Mouse (Mus musculus): ENCODE measurements around the gene Dennd1b.

The Dennd1b gene

GRCm38 (mm10) chr1:138962266-138963101 lies 751 bp upstream of the Dennd1b start:
- DNase-seq (ENCODE audit: low spot score), result no peak

DNA sequence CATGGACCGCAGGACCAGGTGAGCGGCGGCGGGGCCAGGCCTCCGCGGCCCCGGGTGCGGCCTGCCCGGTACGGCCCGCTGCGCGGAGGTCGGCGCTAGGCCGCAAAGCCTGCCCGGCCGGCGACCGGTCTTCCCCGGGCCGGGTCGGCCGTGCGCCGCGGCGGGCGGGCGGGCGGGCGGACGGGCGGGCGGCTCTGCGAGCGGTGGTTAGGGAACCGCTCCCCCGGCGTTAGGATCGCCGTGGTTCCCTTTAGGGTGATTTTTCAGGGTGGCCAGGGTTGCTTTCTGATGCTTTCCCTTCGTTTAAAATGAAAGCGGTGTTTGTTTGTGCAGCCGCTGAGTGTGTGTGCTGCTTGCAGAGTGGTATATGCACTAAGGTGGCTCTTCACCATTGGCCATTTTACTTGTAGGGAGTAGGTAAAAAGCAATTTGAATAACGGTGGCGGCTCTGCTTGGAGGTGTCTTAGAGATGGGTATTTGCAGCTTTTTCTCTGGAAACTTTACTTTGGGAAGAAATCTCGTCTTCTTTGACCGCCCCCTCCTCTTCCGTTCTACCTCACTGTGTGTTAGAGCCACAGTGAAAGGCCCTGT lies 728 bp downstream of the Dennd1b start:
- DNase-seq (ENCODE audit: low spot score), result peak; percentile 40

DNA sequence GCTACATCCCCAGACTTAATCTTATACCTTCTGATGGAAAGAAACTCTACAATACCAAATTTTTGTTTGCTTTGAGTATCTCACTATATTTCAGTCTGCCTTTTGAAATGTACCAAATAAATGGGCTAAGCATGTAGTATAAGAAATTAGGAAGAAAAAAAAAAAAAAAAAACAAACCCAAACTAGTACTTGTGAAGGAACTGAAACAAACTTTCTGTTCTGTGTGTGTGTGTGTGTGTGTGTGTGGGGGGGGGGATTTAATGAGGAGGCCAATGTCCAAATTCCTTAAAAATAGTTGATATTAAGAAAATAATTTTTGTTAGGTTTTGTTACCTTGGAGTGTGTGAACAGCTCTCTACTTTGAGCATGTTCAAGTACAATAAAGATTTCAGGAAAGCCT lies 1.8 kb downstream of the Dennd1b start:
- DNase-seq (ENCODE audit: low spot score), result no peak

DNA sequence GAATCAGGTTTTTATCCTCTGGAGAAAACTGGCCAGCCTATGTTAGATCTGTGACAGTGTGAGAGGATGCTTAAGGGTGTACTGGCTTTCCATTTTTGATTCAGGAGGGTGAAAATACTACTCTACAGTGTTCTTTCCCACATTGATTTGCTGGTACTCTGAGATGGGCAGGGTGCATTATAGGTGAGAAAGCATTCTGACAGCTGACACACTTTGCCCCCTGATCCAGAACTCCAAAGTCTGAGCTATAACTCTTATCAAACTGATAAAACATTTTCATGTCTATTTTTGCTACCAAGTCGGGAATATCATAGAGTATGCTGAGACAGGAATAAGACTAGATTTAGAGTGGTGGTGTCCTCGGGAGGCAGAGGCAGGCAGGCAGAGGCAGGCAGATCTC lies 2.3 kb downstream of the Dennd1b start:
- no peak for DNase-seq (ENCODE audit: low spot score)

DNA sequence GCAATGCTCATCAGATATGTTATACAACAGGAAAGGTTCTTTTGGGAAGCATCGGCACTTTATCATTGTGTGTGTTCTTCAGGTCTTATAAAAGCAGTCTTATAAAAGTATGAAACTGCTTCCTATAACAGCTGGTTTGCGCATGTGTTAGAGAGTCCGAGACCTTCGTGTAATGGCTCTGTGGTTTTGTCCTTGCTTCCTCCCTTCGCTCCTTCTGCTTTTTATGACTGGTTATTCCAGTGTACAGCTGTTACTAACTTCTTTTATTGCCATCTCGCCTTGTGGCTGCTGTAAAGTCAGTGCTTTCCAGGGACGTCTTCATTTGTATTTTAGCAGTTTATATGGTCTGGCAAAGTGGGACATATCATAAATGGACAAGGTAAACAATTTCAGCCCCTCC lies 4.2 kb downstream of the Dennd1b start:
- DNase-seq (ENCODE audit: low spot score), result no peak

DNA sequence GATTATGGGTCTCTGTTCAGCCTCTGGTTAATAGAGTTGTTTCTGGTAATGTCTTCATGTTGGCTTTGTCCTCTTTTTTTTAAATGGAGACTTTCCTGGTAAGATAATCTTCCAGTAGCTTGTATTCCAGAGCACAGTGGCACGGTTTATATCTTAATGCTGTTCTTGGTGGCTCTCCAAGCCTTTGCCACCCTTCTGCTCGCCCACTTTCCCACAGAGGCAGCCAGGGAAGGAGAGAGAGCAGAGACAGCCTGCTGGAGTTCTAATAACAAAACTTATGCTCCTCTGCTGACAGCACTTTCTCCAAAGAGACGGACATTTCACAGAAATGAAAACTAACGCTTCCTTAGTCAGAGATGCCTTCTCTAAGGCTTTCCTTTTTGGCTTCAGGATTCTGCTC lies 6.8 kb downstream of the Dennd1b start:
- DNase-seq (ENCODE audit: low spot score), result no peak

DNA sequence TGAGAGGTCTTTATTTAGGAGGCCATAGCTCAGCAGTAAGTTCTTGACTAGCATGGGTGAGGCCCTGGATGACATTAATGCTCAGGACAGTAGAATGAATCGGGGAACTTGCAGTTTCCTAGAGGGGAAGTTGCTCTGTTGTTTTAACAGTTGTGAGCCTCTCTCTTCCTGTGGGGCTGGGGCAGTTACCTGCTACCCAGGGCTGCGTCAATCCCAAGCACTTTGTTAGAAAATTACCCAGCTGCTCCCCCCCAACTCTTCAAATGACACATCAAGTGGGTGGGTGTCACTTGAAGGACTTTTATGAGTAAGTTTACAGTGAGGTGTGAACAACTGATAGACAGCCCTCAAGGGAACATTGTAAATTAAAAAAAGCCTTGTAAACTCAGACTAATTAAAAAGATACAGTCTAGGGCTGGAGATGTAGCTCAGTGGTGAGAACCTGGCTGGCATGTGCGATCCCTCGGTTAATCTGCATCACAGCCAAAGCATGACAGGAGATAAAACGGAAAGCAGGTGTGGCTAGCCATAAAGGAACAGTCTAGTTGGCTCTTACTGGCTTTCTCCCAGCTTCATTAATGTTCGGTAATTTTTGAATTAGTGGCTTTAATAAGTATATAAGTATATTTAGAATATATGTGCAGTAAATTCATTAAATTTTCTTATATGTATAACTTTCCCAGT lies 10.4 kb downstream of the Dennd1b start:
- no peak for DNase-seq (ENCODE audit: low spot score)

DNA sequence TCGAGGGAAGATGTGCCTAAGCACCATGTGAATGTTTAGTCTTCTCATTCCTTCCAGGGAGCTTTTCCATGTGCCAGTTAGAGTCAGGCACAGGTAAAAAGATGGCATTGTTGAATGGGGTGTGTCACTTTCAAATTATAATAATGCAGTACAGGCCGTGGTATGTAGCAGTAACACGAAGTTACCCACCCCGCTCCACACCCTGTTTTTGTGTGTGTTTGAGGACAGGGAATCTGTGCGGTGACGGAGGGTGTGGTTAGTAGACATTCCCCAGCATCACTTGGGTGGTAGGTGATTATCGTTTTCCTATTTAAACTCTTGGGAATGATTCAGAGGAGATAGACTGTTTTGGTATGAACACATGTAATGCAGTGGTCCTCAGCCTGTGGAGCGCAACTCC lies 11.6 kb downstream of the Dennd1b start:
- DNase-seq (ENCODE audit: low spot score), result no peak

GRCm38 (mm10) chr1:138975945-138976344 lies 12.7 kb downstream of the Dennd1b start:
- no peak for DNase-seq (ENCODE audit: low spot score)

- DNase-seq (ENCODE audit: low spot score), result no peak
Measured at GRCm38 (mm10) chr1:138982203-138982602, 19.0 kb downstream of the Dennd1b start.

DNA sequence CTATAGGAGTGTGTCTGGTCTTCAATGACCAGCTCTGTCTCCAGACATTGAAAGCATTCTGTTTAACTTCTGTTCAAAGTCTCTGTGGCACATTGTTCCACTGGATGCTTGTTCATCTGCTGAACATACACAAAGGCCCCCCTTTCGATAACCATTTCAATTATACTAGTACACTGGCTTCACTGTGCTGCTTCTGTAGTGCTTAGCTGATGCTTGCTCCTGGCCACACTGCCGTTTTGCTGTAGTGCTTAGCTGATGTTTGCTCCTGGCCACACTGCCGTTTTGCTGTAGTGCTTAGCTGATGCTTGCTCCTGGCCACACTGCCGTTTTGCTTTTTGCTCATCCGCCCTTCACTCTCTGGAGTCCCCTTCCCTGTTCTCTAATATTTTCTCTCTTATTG lies 19.4 kb downstream of the Dennd1b start:
- no peak for DNase-seq (ENCODE audit: low spot score)

DNA sequence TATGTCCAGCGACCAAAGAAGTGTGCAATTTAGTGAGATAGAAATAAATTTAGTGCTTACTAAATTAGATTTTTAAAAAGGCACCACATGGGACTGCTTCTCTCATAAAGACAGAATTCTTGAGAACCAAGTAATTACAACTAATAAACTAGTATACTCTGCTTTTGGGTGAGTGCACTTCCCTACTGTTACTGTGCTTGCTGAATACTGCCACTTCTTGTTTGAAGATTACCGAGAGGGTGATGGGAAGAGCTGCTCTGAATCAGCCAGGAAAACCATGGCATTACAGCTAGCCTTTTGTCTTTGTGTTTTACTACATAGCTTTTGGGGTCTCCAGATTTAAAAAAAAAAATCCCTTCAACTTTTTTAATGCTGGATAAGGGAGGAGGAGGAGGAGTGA lies 19.8 kb downstream of the Dennd1b start:
- DNase-seq (ENCODE audit: low spot score), result no peak

DNA sequence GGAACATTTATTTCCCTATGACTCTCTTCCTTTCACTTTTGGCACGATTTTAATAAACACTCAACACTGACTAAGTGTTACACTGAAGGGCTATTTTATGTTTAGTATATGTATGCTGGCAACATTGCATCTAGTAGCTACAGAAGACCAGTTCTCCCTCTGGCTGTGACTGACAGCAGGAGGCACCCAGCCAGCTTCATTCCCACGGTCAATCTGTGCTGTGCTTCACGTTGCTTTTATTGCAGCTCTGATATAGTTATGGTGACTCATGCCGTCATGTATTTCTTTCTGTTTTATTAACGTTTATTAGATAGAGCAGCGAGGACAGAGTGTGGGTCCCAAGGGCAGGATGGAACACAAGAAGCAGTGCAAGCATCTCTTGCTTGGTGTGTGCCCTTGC lies 20.2 kb downstream of the Dennd1b start:
- DNase-seq (ENCODE audit: low spot score), result no peak

- no peak for DNase-seq (ENCODE audit: low spot score)
Measured at GRCm38 (mm10) chr1:138984161-138984560, 20.9 kb downstream of the Dennd1b start.

DNA sequence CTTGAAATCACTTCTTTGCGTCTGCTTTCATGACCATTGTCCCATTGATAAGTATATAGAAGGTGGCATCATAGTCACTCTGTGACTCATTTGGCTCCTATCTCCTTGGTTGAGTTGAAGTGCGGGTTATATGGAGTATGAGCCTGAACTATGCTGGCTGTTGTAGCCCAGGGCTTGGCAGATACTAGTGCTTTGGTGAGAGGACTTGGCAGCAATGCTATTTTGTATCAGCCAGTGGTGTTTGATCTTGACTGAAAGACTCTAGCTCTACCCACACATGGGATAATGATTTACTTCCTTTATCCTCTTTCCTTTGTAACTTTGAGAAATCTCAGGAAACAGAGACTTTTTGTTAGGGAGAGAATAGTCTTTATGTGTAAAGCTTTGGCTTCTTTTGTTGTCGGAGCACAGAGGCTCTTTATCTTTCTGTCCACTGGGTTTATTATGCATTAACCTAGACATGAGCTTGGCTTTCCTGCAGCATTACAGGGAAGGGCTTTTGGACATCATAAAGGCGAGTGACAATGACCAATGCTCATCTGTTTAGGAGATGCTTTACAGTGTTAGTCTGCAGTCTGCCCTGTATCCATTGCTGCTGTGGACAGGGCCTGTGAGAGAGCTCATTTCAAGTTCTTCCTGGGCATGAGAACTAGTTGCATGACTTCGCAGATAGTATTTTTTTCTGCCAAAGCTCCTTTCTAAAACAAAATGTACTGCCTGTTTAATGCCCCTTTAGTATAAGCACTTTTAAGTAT lies 29.3 kb downstream of the Dennd1b start:
- DNase-seq (ENCODE audit: low spot score), result no peak

GRCm38 (mm10) chr1:138995621-138996380 lies 32.6 kb downstream of the Dennd1b start:
- DNase-seq (ENCODE audit: low spot score), result no peak

DNA sequence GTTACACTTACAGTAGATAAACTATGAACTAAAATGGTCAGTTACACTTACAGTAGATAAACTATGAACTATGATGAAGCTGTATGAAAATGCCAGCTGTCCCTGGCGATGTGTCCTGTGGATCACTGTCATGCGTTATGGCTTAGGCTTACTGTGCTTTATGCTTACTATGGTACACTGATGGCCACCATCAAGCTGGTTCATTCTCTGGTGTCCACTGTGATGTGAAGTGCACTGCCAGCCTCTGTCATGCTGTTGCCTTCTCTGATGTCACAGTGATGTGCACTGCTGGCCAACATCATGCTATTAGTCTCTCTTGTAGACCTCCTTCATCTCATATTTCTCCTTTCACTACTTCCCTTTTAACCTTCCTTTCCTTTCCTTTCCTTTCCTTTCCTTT lies 33.4 kb downstream of the Dennd1b start:
- no peak for DNase-seq (ENCODE audit: low spot score)

GRCm38 (mm10) chr1:139000675-139001379 lies 37.6 kb downstream of the Dennd1b start:
- no peak for DNase-seq (ENCODE audit: low spot score)

- no peak for DNase-seq (ENCODE audit: low spot score)
Measured at GRCm38 (mm10) chr1:139003503-139003902, 40.3 kb downstream of the Dennd1b start.

DNA sequence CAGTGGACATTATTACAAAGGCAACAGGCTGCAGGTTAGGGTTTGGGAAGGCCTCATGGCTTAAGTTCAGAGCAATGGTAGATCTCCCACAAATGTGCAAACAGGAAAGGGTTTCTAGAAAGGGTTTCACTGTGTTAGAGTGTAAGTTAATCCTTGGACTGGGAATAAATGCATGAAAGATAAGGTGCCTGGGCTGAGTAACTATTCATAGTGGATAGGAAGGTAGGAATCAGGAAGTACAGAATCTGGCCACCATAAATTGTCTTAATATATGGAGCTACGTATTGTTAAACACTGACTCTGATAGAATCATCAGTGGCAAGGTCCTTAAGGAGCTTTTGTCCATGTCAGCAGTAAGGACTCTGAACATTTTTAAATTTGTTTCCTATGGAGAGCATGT lies 42.8 kb downstream of the Dennd1b start:
- DNase-seq (ENCODE audit: low spot score), result no peak

DNA sequence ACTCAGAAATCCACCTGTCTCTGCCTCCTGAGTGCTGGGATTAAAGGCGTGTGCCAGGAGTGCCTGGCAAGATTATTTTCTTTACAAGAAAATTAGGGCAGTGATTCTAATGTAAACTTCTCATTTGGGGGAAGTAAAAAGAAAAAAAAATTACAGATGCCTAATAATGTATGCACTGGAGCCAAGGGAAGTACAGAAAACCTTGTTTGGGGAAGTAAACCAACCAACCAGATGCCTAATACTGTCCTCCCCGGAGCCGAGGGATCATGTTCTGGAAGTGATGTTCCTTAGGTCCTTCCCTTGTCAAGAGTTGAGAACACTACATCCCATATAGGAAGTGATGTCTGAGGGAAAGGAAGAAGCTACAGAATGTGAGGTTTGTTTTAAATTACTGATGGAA lies 44.2 kb downstream of the Dennd1b start:
- DNase-seq (ENCODE audit: low spot score), result no peak
